8 mouse cellular contexts compared by ENCODE assay signal in genomic region chr12:110991361-110992127, GRCm38 (mm10). TPM values are rescaled to one million over a fixed set of nuclear protein-coding genes. Genes with fewer than 3 reads are reported as not detected.
DNase-seq lines count a peak whose midpoint lies in the region; ATAC-seq lines count a peak whose summit lies in the region.

No protein-coding gene starts in this region.

- no peaks in the 10 kb centered on the region for H3K27me3 ChIP-seq in hindbrain, embryonic 14.5 days (ENCODE audit: control insufficient read depth, insufficient read depth, low read length)
- H3K27me3 ChIP-seq in limb, embryonic 11.5 days (ENCODE audit: control insufficient read depth, insufficient read depth, low read length): no peaks in the 10 kb centered on the region
- H3K27me3 ChIP-seq in midbrain, embryonic 12.5 days: no peaks in the 10 kb centered on the region

- H3K36me3 ChIP-seq in hindbrain, embryonic 14.5 days (replicated peaks; ENCODE audit: control insufficient read depth, insufficient read depth): no peaks in the 10 kb centered on the region
- no peaks in the 10 kb centered on the region for H3K36me3 ChIP-seq in limb, embryonic 11.5 days (ENCODE audit: control insufficient read depth, insufficient read depth, low read length)
- no peaks in the 10 kb centered on the region for H3K36me3 ChIP-seq in midbrain, embryonic 12.5 days

- peak; percentile 85 for ATAC-seq in hindbrain, embryonic 14.5 days (ENCODE audit: low FRiP score)
- peak; percentile 83 for ATAC-seq in limb, embryonic 11.5 days (ENCODE audit: insufficient number of reproducible peaks, low FRiP score, low TSS enrichment, low read depth)
- peak; percentile 87 for ATAC-seq in midbrain, embryonic 12.5 days (ENCODE audit: low FRiP score, low read depth)

- H3K4me2 ChIP-seq in hindbrain, embryonic 14.5 days (replicated peaks): peak overlapping the region; percentile 58
- H3K4me2 ChIP-seq in limb, embryonic 11.5 days (ENCODE audit: low read depth, severe bottlenecking): peak overlapping the region; percentile 60
- peak overlapping the region; percentile 59 for H3K4me2 ChIP-seq in midbrain, embryonic 12.5 days (replicated peaks)

- H3K4me1 ChIP-seq in hindbrain, embryonic 14.5 days (replicated peaks; ENCODE audit: control insufficient read depth, insufficient read depth, low read length): no peaks in the 10 kb centered on the region
- H3K4me1 ChIP-seq in limb, embryonic 11.5 days (ENCODE audit: control insufficient read depth, insufficient read depth, low read length): no peaks in the 10 kb centered on the region
- H3K4me1 ChIP-seq in midbrain, embryonic 12.5 days: 0 out of 2 replicates have a peak, but pooled peaks cover 8% of the 10 kb centered on the region

- H3K9ac ChIP-seq in hindbrain, embryonic 14.5 days: peak overlapping the region; percentile 58; the same call in 1 of the 2 replicates
- H3K9ac ChIP-seq in limb, embryonic 11.5 days (ENCODE audit: low read length): peak overlapping the region; percentile 68; the same call in 1 of the 2 replicates
- H3K9ac ChIP-seq in midbrain, embryonic 12.5 days (replicated peaks): 0 out of 2 replicates have a peak overlapping the region, but pooled peaks have one; percentile 52

- peak; percentile 70 for DNase-seq in layer of hippocampus, adult 11-12 months (ENCODE audit: low spot score)
- no peak for DNase-seq in layer of hippocampus, adult 9-10 months (ENCODE audit: low spot score)
- DNase-seq in cerebellum, adult 9-10 months: peak; percentile 73
- DNase-seq in forelimb bud, embryonic 11.5 days (ENCODE audit: low read depth, low spot score): peak; percentile 85
- peak; percentile 72 for DNase-seq in hindbrain, embryonic 14.5 days (ENCODE audit: low spot score)
- peak; percentile 87 for DNase-seq in limb, embryonic 11.5 days (ENCODE audit: low spot score)
- peak; percentile 87 to 93 for DNase-seq in spleen, postnatal 10 days (ENCODE audit: low spot score in 2 of 2)

- H3K9me3 ChIP-seq in hindbrain, embryonic 14.5 days (ENCODE audit: control insufficient read depth, low read length): no peaks in the 10 kb centered on the region
- H3K9me3 ChIP-seq in limb, embryonic 11.5 days (ENCODE audit: control insufficient read depth, low read length): no peaks in the 10 kb centered on the region
- no peaks in the 10 kb centered on the region for H3K9me3 ChIP-seq in midbrain, embryonic 12.5 days

- WGBS in hindbrain, embryonic 14.5 days: 1% methylated on average over 23 of the region's 23 CpGs
- 4% methylated on average over 23 of the region's 23 CpGs for WGBS in limb, embryonic 11.5 days
- WGBS in midbrain, embryonic 12.5 days: 3% methylated on average over 23 of the region's 23 CpGs

- H3K27ac ChIP-seq in hindbrain, embryonic 14.5 days: peak overlapping the region; percentile 43; the same call in 1 of the 2 replicates
- H3K27ac ChIP-seq in limb, embryonic 11.5 days (replicated peaks; ENCODE audit: low read depth, low read length): no peak overlapping the region
- H3K27ac ChIP-seq in midbrain, embryonic 12.5 days (replicated peaks): peak overlapping the region; percentile 73

- peak overlapping the region; percentile 40 for H3K4me3 ChIP-seq in hindbrain, embryonic 14.5 days (replicated peaks; ENCODE audit: low read length)
- H3K4me3 ChIP-seq in limb, embryonic 11.5 days (ENCODE audit: low read depth, low read length): peak overlapping the region; percentile 45
- peak overlapping the region; percentile 50 for H3K4me3 ChIP-seq in midbrain, embryonic 12.5 days

RNA-seq across cellular contexts. Expression of gene Ankrd9, which starts 12.7 kb away (rescaled TPM):
- 7.1 and 10.2 TPM in 2 replicates for polyA plus RNA-seq in hindbrain, embryonic 14.5 days (2014; fragmentation: Nextera tagmentation; extraction: Ambion mirVana)
- 12.5 and 14.5 TPM in 2 replicates for polyA plus RNA-seq in limb, embryonic 11.5 days (2014; fragmentation: Nextera tagmentation; extraction: Ambion mirVana)
- 11.7 and 11.8 TPM in 2 replicates for polyA plus RNA-seq in midbrain, embryonic 12.5 days (2016; fragmentation: Nextera tagmentation; extraction: Ambion mirVana)

RNA-seq across cellular contexts. Expression of gene Rcor1, which starts 47.6 kb away (rescaled TPM):
- 6.6 and 6.8 TPM in 2 replicates for polyA plus RNA-seq in hindbrain, embryonic 14.5 days (2014; fragmentation: Nextera tagmentation; extraction: Ambion mirVana)
- 15.1 and 17.9 TPM in 2 replicates for polyA plus RNA-seq in limb, embryonic 11.5 days (2014; fragmentation: Nextera tagmentation; extraction: Ambion mirVana)
- polyA plus RNA-seq in midbrain, embryonic 12.5 days (2016; fragmentation: Nextera tagmentation; extraction: Ambion mirVana): 8.4 and 8.5 TPM in 2 replicates
